Mouse (Mus musculus) thymus, adult 2 months (tissue): ENCODE results near the gene Calm1.
A peak's percentile ranks its signal among the peaks of the same experiment; 100 is the strongest.

Experiments used
- CTCF ChIP-seq: fragments of 200-500 bp; IDR thresholded peaks from 2 replicates; pipeline ENCODE4 v1.5.1; 2012; ENCODE audit warnings: mild to moderate bottlenecking, control low read depth, low read length, moderate library complexity, borderline replicate concordance; ENCODE audit not compliant: control insufficient read depth, poor library complexity, insufficient read depth; ENCODE audit errors: extremely low read depth
- POLR2A ChIP-seq: fragments of 200-500 bp; IDR thresholded peaks from 2 replicates; pipeline ENCODE4 v1.6.1; 2012; ENCODE audit warnings: mild to moderate bottlenecking, low read length, control low read depth, moderate library complexity; ENCODE audit not compliant: control insufficient read depth, poor library complexity, insufficient read depth; ENCODE audit errors: extremely low read depth

- TF ChIP-seq POLR2A: peak; percentile 100
- peak; percentile 34; the same call in 1 of the 2 replicates for TF ChIP-seq CTCF
Observed at GRCm38 (mm10) chr12:100198967-100199660, at the start of gene Calm1.
